Mouse (Mus musculus) forebrain, embryonic 13.5 days (tissue): Measurements from ENCODE around the gene Ptgs1. TPM values are rescaled to one million over a fixed set of nuclear protein-coding genes. Genes with fewer than 3 reads are reported as not detected.

Experiments used
- ATAC-seq: fragments of 200-750 bp; cut with Nextera tagmentation; 2 replicates; pipeline ENCODE4 v1.8.0; 2017
- H3K27ac ChIP-seq: fragments of 300-500 bp; sonication (generic); 2 replicates; pipeline ENCODE4 v1.5.1; 2015; ENCODE audit warnings: inconsistent platforms, mild to moderate bottlenecking, moderate library complexity
- H3K27me3 ChIP-seq: fragments of 300-500 bp; sonication (generic); 2 replicates; pipeline ENCODE4 v1.6.1; 2015; ENCODE audit warnings: mild to moderate bottlenecking, inconsistent platforms
- H3K36me3 ChIP-seq: fragments of 300-500 bp; sonication (generic); 2 replicates; pipeline ENCODE4 v1.6.1; 2015; ENCODE audit warnings: mild to moderate bottlenecking, inconsistent platforms; ENCODE audit not compliant: poor library complexity, severe bottlenecking
- H3K4me1 ChIP-seq: fragments of 300-500 bp; sonication (generic); 2 replicates; pipeline ENCODE4 v1.6.1; 2015; ENCODE audit warnings: inconsistent platforms
- H3K4me2 ChIP-seq: fragments of 300-500 bp; sonication (generic); 2 replicates; pipeline ENCODE4 v1.6.1; 2015; ENCODE audit warnings: inconsistent platforms, mild to moderate bottlenecking, moderate library complexity
- H3K4me3 ChIP-seq: fragments of 300-500 bp; sonication (generic); 2 replicates; pipeline ENCODE4 v1.5.1; 2015; ENCODE audit warnings: mild to moderate bottlenecking, inconsistent platforms
- H3K9ac ChIP-seq: fragments of 300-500 bp; sonication (generic); 2 replicates; pipeline ENCODE4 v1.6.1; 2015; ENCODE audit warnings: mild to moderate bottlenecking, inconsistent platforms
- H3K9me3 ChIP-seq: fragments of 300-500 bp; sonication (generic); replicated peaks from 2 replicates; pipeline ENCODE4 v1.6.1; 2016; ENCODE audit warnings: inconsistent platforms
- WGBS: fragments of 180-500 bp; shearing (Covaris S2); methylation state at CpG from one replicate; pipeline ENCODE4 v1.1.7; 2015; 5-methylcytosine and 5-hydroxymethylcytosine counted together
- polyA plus RNA-seq: library from polyadenylated mRNA; unstranded; fragments of >200 nt; fragmentation: Nextera tagmentation; extraction: Ambion mirVana; gene quantifications from 2 replicates; pipeline ENCODE4 v1.2.1, GENCODE M21; 2015

Ptgs1 gene
- polyA plus RNA-seq, 1 experiment from 2014 or later: 2.2 TPM

GRCm38 (mm10) chr2:36259382-36259781 lies 29.2 kb downstream of the Ptgs1 start:
- H3K4me2 ChIP-seq: no peak overlapping the region
- 78% methylated on average over 4 of the region's 4 CpGs for WGBS
- no peaks in the 10 kb centered on the region for H3K36me3 ChIP-seq
- no peaks in the 10 kb centered on the region for H3K4me1 ChIP-seq
- ATAC-seq: no peak
- H3K27ac ChIP-seq: no peak overlapping the region
- H3K9ac ChIP-seq: no peak overlapping the region
- H3K27me3 ChIP-seq: no peaks in the 10 kb centered on the region
- no peaks in the 10 kb centered on the region for H3K9me3 ChIP-seq
- H3K4me3 ChIP-seq: no peak overlapping the region

- Histone ChIP-seq H3K9ac (no peak overlapping the region), H3K4me3 (no peak overlapping the region), H3K27me3 (no peaks in the 10 kb centered on the region), H3K4me2 (no peak overlapping the region), H3K36me3 (no peaks in the 10 kb centered on the region), H3K27ac (no peak overlapping the region), H3K9me3 (no peaks in the 10 kb centered on the region), H3K4me1 (no peaks in the 10 kb centered on the region)
- no peak for ATAC-seq
- WGBS: 87% methylated on average over 6 of the region's 6 CpGs
Measured at GRCm38 (mm10) chr2:36259798-36260540, 29.7 kb downstream of the Ptgs1 start.

- H3K9me3 ChIP-seq: no peaks in the 10 kb centered on the region
- no peak overlapping the region for H3K9ac ChIP-seq
- no peaks in the 10 kb centered on the region for H3K27me3 ChIP-seq
- H3K4me2 ChIP-seq: no peak overlapping the region
- no peaks in the 10 kb centered on the region for H3K4me1 ChIP-seq
- H3K36me3 ChIP-seq: no peaks in the 10 kb centered on the region
- H3K4me3 ChIP-seq: no peak overlapping the region
- WGBS: 81% methylated on average over 4 of the region's 4 CpGs
- H3K27ac ChIP-seq: no peak overlapping the region
- no peak for ATAC-seq
Measured at GRCm38 (mm10) chr2:36262025-36262424, 31.8 kb downstream of the Ptgs1 start.

- Histone ChIP-seq H3K4me2 (no peak overlapping the region), H3K27ac (no peak overlapping the region), H3K9me3 (no peaks in the 10 kb centered on the region), H3K4me1 (no peaks in the 10 kb centered on the region), H3K27me3 (no peaks in the 10 kb centered on the region; the same call in 1 of the 2 replicates), H3K4me3 (no peak overlapping the region), H3K9ac (no peak overlapping the region), H3K36me3 (no peaks in the 10 kb centered on the region)
- no peak for ATAC-seq
- WGBS: 42% methylated on average over 3 of the region's 3 CpGs
Measured at GRCm38 (mm10) chr2:36269458-36269857, 39.2 kb downstream of the Ptgs1 start.

GRCm38 (mm10) chr2:36270186-36270585 lies 40.0 kb downstream of the Ptgs1 start:
- Histone ChIP-seq H3K4me3 (no peak overlapping the region), H3K4me1 (no peaks in the 10 kb centered on the region), H3K27me3 (no peaks in the 10 kb centered on the region; the same call in 1 of the 2 replicates), H3K9ac (no peak overlapping the region), H3K4me2 (no peak overlapping the region), H3K36me3 (no peaks in the 10 kb centered on the region), H3K9me3 (no peaks in the 10 kb centered on the region), H3K27ac (no peak overlapping the region)
- 45% methylated on average over 2 of the region's 2 CpGs for WGBS
- no peak for ATAC-seq

GRCm38 (mm10) chr2:36271085-36271484 lies 40.9 kb downstream of the Ptgs1 start:
- Histone ChIP-seq H3K9ac (no peak overlapping the region), H3K4me3 (no peak overlapping the region), H3K4me1 (no peaks in the 10 kb centered on the region), H3K27ac (no peak overlapping the region), H3K4me2 (no peak overlapping the region), H3K9me3 (no peaks in the 10 kb centered on the region), H3K27me3 (no peaks in the 10 kb centered on the region; the same call in 1 of the 2 replicates), H3K36me3 (no peaks in the 10 kb centered on the region)
- WGBS: 88% methylated on average over 4 of the region's 4 CpGs
- ATAC-seq: no peak

GRCm38 (mm10) chr2:36272288-36272950 lies 42.2 kb downstream of the Ptgs1 start:
- ATAC-seq: no peak
- 86% methylated on average over 6 of the region's 6 CpGs for WGBS
- no peaks in the 10 kb centered on the region for H3K4me1 ChIP-seq

GRCm38 (mm10) chr2:36276454-36276853 lies 46.2 kb downstream of the Ptgs1 start:
- ATAC-seq: peak; percentile 65; the same call in 1 of the 2 replicates
- no peaks in the 10 kb centered on the region for H3K27me3 ChIP-seq
- no peaks in the 10 kb centered on the region for H3K4me1 ChIP-seq
- no peak overlapping the region for H3K9ac ChIP-seq
- H3K9me3 ChIP-seq: no peaks in the 10 kb centered on the region
- H3K27ac ChIP-seq: no peak overlapping the region
- H3K36me3 ChIP-seq: no peaks in the 10 kb centered on the region
- H3K4me3 ChIP-seq: no peak overlapping the region
- no peak overlapping the region for H3K4me2 ChIP-seq
- WGBS: 34% methylated on average over 4 of the region's 4 CpGs

More at GRCm38 (mm10) chr2:36272288-36272950, 42.2 kb downstream of the Ptgs1 start:
- no peak overlapping the region for H3K27ac ChIP-seq
- H3K4me2 ChIP-seq: no peak overlapping the region
- no peak overlapping the region for H3K4me3 ChIP-seq
- no peaks in the 10 kb centered on the region for H3K36me3 ChIP-seq
- H3K27me3 ChIP-seq: no peaks in the 10 kb centered on the region; the same call in 1 of the 2 replicates
- no peak overlapping the region for H3K9ac ChIP-seq
- no peaks in the 10 kb centered on the region for H3K9me3 ChIP-seq

GRCm38 (mm10) chr2:36278760-36279159 lies 48.5 kb downstream of the Ptgs1 start:
- H3K36me3 ChIP-seq: no peaks in the 10 kb centered on the region

GRCm38 (mm10) chr2:36281138-36281537 lies 50.9 kb downstream of the Ptgs1 start:
- WGBS: 77% methylated on average over 1 of the region's 1 CpGs

More at GRCm38 (mm10) chr2:36278760-36279159, 48.5 kb downstream of the Ptgs1 start:
- Histone ChIP-seq H3K27ac (no peak overlapping the region), H3K27me3 (no peaks in the 10 kb centered on the region), H3K4me2 (no peak overlapping the region), H3K9me3 (no peaks in the 10 kb centered on the region), H3K4me3 (no peak overlapping the region), H3K4me1 (no peaks in the 10 kb centered on the region), H3K9ac (no peak overlapping the region)
- 69% methylated on average over 3 of the region's 3 CpGs for WGBS
- no peak for ATAC-seq

GRCm38 (mm10) chr2:36282301-36282700 lies 52.1 kb downstream of the Ptgs1 start:
- Histone ChIP-seq H3K4me3 (no peak overlapping the region), H3K4me2 (no peak overlapping the region), H3K4me1 (no peaks in the 10 kb centered on the region), H3K27ac (no peak overlapping the region), H3K9me3 (no peaks in the 10 kb centered on the region), H3K9ac (no peak overlapping the region), H3K27me3 (no peaks in the 10 kb centered on the region), H3K36me3 (no peaks in the 10 kb centered on the region)
- 92% methylated on average over 1 of the region's 1 CpGs for WGBS
- no peak for ATAC-seq

More at GRCm38 (mm10) chr2:36281138-36281537, 50.9 kb downstream of the Ptgs1 start:
- no peak overlapping the region for H3K27ac ChIP-seq
- H3K27me3 ChIP-seq: no peaks in the 10 kb centered on the region
- no peaks in the 10 kb centered on the region for H3K36me3 ChIP-seq
- no peak for ATAC-seq
- H3K4me3 ChIP-seq: no peak overlapping the region
- H3K9me3 ChIP-seq: no peaks in the 10 kb centered on the region
- H3K4me2 ChIP-seq: no peak overlapping the region
- no peaks in the 10 kb centered on the region for H3K4me1 ChIP-seq
- H3K9ac ChIP-seq: no peak overlapping the region
